Mouse (Mus musculus): ENCODE results near the gene Olfr1491. TPM values are rescaled to one million over a fixed set of nuclear protein-coding genes. Genes with fewer than 3 reads are reported as not detected.

The Olfr1491 gene
- total RNA-seq (2023) = not detected

GRCm38 (mm10) chr19:13696968-13697367 is at the start of gene Olfr1491:
TSS of gene Olfr1491 (plus strand) at chr19:13697268.

GRCm38 (mm10) chr19:13650791-13651190 is 46.3 kb upstream of the Olfr1491 start, which contains the start of gene Olfr1490:
TSS of gene Olfr1490 (plus strand) at chr19:13651091.

GRCm38 (mm10) chr19:13722978-13723377 is 25.9 kb downstream of the Olfr1491 start, which contains the start of gene Olfr1493-ps1:
TSS of gene Olfr1493-ps1 (plus strand) at chr19:13723278.

GRCm38 (mm10) chr19:13739428-13739827 is 42.4 kb downstream of the Olfr1491 start, which contains the start of gene Olfr1494:
TSS of gene Olfr1494 (plus strand) at chr19:13739728.

Other genes starting within 250 kb of the Olfr1491 start
- gene Olfr1472, start 241.2 kb upstream of the Olfr1491 start, total RNA-seq (2023) = not detected
- gene Olfr1474, start 227.7 kb upstream of the Olfr1491 start, total RNA-seq (2023) = not detected
- gene Olfr1475, start 217.1 kb upstream of the Olfr1491 start, total RNA-seq (2023) = not detected
- not detected for gene Olfr1477, start 196.7 kb upstream of the Olfr1491 start, total RNA-seq (2023)
- gene Olfr1480, start 169.4 kb upstream of the Olfr1491 start, total RNA-seq (2023) = not detected
- not detected for gene Olfr1484, start 113.8 kb upstream of the Olfr1491 start, total RNA-seq (2023)
- gene Olfr1487, start 79.9 kb upstream of the Olfr1491 start, total RNA-seq (2023) = not detected
- gene Olfr1489, start 65.6 kb upstream of the Olfr1491 start, total RNA-seq (2023) = not detected
- not detected for gene Olfr1490, start 46.2 kb upstream of the Olfr1491 start, total RNA-seq (2023)
- gene Olfr1493-ps1, start 26.0 kb downstream of the Olfr1491 start, total RNA-seq (2023) = not detected
- gene Olfr1494, start 42.5 kb downstream of the Olfr1491 start, total RNA-seq (2023) = not detected
- not detected for gene Olfr1495, start 67.3 kb downstream of the Olfr1491 start, total RNA-seq (2023)
- gene Olfr1496, start 80.6 kb downstream of the Olfr1491 start, total RNA-seq (2023) = not detected
- not detected for gene Olfr1497, start 100.9 kb downstream of the Olfr1491 start, total RNA-seq (2023)
- gene Olfr1499, start 122.2 kb downstream of the Olfr1491 start, total RNA-seq (2023) = not detected
- not detected for gene Olfr1500, start 133.2 kb downstream of the Olfr1491 start, total RNA-seq (2023)
- gene Olfr1501, start 153.4 kb downstream of the Olfr1491 start, total RNA-seq (2023) = not detected
- gene Olfr1502, start 164.5 kb downstream of the Olfr1491 start, total RNA-seq (2023) = not detected
- gene Olfr1504, start 200.7 kb downstream of the Olfr1491 start, total RNA-seq (2023) = not detected
- gene Olfr1505, start 216.3 kb downstream of the Olfr1491 start, total RNA-seq (2023) = not detected